Mouse (Mus musculus): ENCODE measurements around the gene Coq10a.
A peak's percentile ranks its signal among the peaks of the same experiment; 100 is the strongest.

- TF ChIP-seq CTCF (IDR thresholded peaks at IDR 0.05; ENCODE audit: extremely low read depth, insufficient read depth, insufficient read length, insufficient replicate concordance) (peak; percentile 5; the same call in 1 of the 2 replicates), POLR2A (IDR thresholded peaks at IDR 0.05; ENCODE audit: low read depth, low read length) (no peak)
These were observed 5.6 kb upstream of the Coq10a start for GRCm38 (mm10) chr10:128374393-128374792.
